ENCODE assay signal across 20 mouse cellular contexts in the genomic region with DNA sequence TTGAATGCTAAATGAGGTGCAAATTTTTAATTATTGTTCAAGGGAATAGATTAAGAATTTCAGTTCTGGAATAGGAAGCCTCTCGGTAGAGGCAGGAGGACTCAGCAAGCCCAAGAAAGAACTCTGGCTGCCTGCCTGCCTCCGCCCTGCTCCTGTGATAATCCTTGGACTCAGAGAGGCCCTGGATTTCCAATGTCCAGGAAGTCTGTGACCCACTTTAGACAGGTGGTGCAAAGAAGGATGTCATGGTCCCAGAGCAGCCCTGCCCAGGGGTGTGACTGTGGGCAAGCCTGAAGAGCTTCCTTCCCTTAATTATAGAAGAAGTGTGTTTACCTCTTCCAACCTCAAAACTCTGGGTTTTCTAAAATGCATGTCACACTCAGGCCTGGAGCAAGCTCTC.
A peak's percentile ranks its signal among the peaks of the same experiment; 100 is the strongest.
DNase-seq lines count a peak whose midpoint lies in the region; ATAC-seq lines count a peak whose summit lies in the region.
"Had no signal": no experiment of that assay in that cellular context is flagged by ENCODE, and none has a peak within 500 bp of the region (broad histone marks: within the 10 kb centered on the region; RNA-seq: fewer than 3 reads in every experiment).

No protein-coding gene starts in this region.

- no peak overlapping the region for H3K4me2 ChIP-seq in hindbrain, embryonic 14.5 days (replicated peaks)
- H3K4me2 ChIP-seq in hindbrain, embryonic 16.5 days (ENCODE audit: low read length), result no peak overlapping the region
- H3K4me2 ChIP-seq: heart, embryonic 11.5 days; heart, embryonic 15.5 days; hindbrain, embryonic 13.5 days had no signal

- no peak for ATAC-seq in hindbrain, embryonic 14.5 days (ENCODE audit: low FRiP score)
- no peak for ATAC-seq in hindbrain, embryonic 16.5 days
- ATAC-seq: forebrain, embryonic 14.5 days; intestine, postnatal 0 days had no signal

- H3K4me1 ChIP-seq in hindbrain, embryonic 14.5 days (replicated peaks; ENCODE audit: control insufficient read depth, insufficient read depth, low read length), result no peaks in the 10 kb centered on the region
- no peaks in the 10 kb centered on the region for H3K4me1 ChIP-seq in hindbrain, embryonic 16.5 days (ENCODE audit: control insufficient read depth, insufficient read depth, low read depth, low read length)
- H3K4me1 ChIP-seq: forebrain, embryonic 10.5 days; heart, embryonic 15.5 days; hindbrain, embryonic 13.5 days had no signal

- no peak overlapping the region for H3K4me3 ChIP-seq in hindbrain, embryonic 14.5 days (replicated peaks; ENCODE audit: low read length)
- no peak overlapping the region for H3K4me3 ChIP-seq in hindbrain, embryonic 16.5 days (ENCODE audit: low read length)
- H3K4me3 ChIP-seq: erythroblast, embryonic 14.5 days; forebrain, embryonic 10.5 days; heart, adult 2 months; heart, embryonic 15.5 days; hindbrain, embryonic 13.5 days had no signal

- peak; percentile 17 for DNase-seq in hindbrain, embryonic 14.5 days (ENCODE audit: low spot score)
- peak; percentile 76 to 86 for DNase-seq in cerebellum, adult 18-20 months
- DNase-seq in cerebellum, adult 9-11 months, result peak; percentile 84
- peak; percentile 80 to 84 for DNase-seq in cerebellum, postnatal 36 days
- DNase-seq in lung, postnatal 25 days (ENCODE audit: low spot score), result no peak
- no peak for DNase-seq in gastrocnemius, adult 8-10 months (ENCODE audit: low spot score in 2 of 2)
- no peak for DNase-seq in thymus, postnatal 0 days (ENCODE audit: low spot score)
- DNase-seq: adrenal gland, adult 2 months; gastrocnemius, postnatal 10 days; heart, adult 2 months; heart, postnatal 14 days; kidney, adult 8-10 months had no signal

- H3K9me3 ChIP-seq in hindbrain, embryonic 14.5 days (ENCODE audit: control insufficient read depth, low read length), result peaks cover 7% of the 10 kb centered on the region; the same call in 1 of the 2 replicates
- 0 out of 2 replicates have a peak, but pooled peaks cover 2% of the 10 kb centered on the region for H3K9me3 ChIP-seq in hindbrain, embryonic 16.5 days (ENCODE audit: control insufficient read depth, low read length)
- H3K9me3 ChIP-seq: heart, embryonic 15.5 days had no signal

- H3K27ac ChIP-seq in hindbrain, embryonic 14.5 days, result no peak overlapping the region
- no peak overlapping the region for H3K27ac ChIP-seq in hindbrain, embryonic 16.5 days (ENCODE audit: low read depth, low read length)
- H3K27ac ChIP-seq: forebrain, embryonic 10.5 days; heart, adult 2 months; heart, embryonic 15.5 days; hindbrain, embryonic 13.5 days had no signal

- no peaks in the 10 kb centered on the region for H3K36me3 ChIP-seq in hindbrain, embryonic 14.5 days (replicated peaks; ENCODE audit: control insufficient read depth, insufficient read depth)
- no peaks in the 10 kb centered on the region for H3K36me3 ChIP-seq in hindbrain, embryonic 16.5 days (ENCODE audit: control insufficient read depth, insufficient read depth, low read length)
- H3K36me3 ChIP-seq: forebrain, embryonic 10.5 days; heart, embryonic 15.5 days; hindbrain, embryonic 13.5 days had no signal

- H3K27me3 ChIP-seq in hindbrain, embryonic 14.5 days (ENCODE audit: control insufficient read depth, insufficient read depth, low read length), result no peaks in the 10 kb centered on the region
- H3K27me3 ChIP-seq in hindbrain, embryonic 16.5 days (replicated peaks; ENCODE audit: control insufficient read depth, insufficient read depth, low read length), result no peaks in the 10 kb centered on the region
- H3K27me3 ChIP-seq: heart, embryonic 15.5 days; hindbrain, embryonic 13.5 days had no signal

- H3K9ac ChIP-seq in hindbrain, embryonic 14.5 days, result no peak overlapping the region
- H3K9ac ChIP-seq in hindbrain, embryonic 16.5 days (ENCODE audit: low read depth, low read length), result no peak overlapping the region
- H3K9ac ChIP-seq: heart, embryonic 15.5 days; hindbrain, embryonic 13.5 days had no signal

- 92% methylated on average over 2 of the region's 2 CpGs for WGBS in hindbrain, embryonic 14.5 days
- 93% methylated on average over 2 of the region's 2 CpGs for WGBS in hindbrain, embryonic 16.5 days

Comparison
In these comparisons a context has a peak if more than half of its experiments do, and no peak if none do; other contexts are left out.
1. DNase-seq: peak in hindbrain, embryonic 14.5 days (single experiment), cerebellum, adult 18-20 months (2 of 2), cerebellum, adult 9-11 months (single experiment) and cerebellum, postnatal 36 days (2 of 2); none in lung, postnatal 25 days (single experiment), gastrocnemius, adult 8-10 months (0 of 2) and thymus, postnatal 0 days (single experiment).